Mouse (Mus musculus): ENCODE results near the gene Srsf10.

DNA sequence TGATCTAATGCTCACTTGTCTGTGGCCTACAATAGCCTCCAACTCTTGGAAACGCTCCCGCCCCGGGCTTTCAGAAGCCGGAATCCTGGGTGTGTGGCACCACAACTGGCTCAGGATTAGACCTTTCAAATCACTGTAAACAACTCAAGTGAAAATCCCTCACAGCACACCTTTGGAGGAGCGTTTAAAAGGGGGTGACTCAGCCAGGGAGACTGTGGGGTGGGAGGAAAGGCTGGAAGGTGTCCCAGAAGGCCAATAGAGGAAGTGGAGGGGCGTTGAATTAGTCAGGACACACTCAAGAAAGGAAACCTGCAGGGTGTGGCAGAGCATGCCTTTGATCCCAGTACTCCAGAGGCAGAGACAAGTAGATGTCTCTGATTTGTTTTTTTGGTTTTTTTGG is 11.1 kb upstream of the Srsf10 start:
- TF ChIP-seq CTCF (IDR thresholded peaks at IDR 0.05; ENCODE audit: borderline replicate concordance, insufficient read depth, low read length) (no peak), POLR2A (IDR thresholded peaks at IDR 0.05; ENCODE audit: low read depth, low read length) (no peak)
